Mouse (Mus musculus): ENCODE measurements around the gene Sfxn1.

GRCm38 (mm10) chr13:54067617-54068166 is 4.0 kb upstream of the Sfxn1 start:
- TF ChIP-seq CTCF (IDR thresholded peaks at IDR 0.05; ENCODE audit: low read depth): no peak
- TF ChIP-seq EP300 (IDR thresholded peaks at IDR 0.05; ENCODE audit: low read depth): no peak
